Mouse (Mus musculus): ENCODE results near the gene Lce1i. TPM values are rescaled to one million over a fixed set of nuclear protein-coding genes. Genes with fewer than 3 reads are reported as not detected.
"Not testable (repeated sequence)": the region's sequence is repeated elsewhere in the genome, so short reads cannot be mapped to it uniquely, and the experiment has no call there.

The Lce1i gene
- not detected for total RNA-seq (2021)

DNA sequence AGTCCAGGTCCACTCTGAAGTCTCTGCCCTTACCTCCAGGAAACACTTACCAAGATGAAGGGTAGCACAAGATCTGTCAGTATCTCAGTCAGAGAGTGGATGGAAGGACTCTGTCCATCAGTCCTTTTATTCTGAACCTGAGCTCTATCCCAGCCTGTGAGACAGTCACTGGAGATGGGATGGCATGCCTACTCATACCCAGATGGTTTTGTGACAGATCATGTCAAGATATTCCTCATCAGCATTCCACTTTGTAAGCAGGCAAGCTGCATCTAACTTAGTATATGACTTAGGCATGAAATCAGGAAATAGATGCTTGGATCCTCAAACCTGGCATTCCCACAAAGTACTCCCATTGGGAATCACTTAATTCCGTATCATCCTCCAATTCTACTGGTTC lies at the start of gene Lce1i:
Gene Lce1i (minus strand): TSS at position 101 of the 400 bp plus-strand sequence.
- intact Hi-C loops (cut with DNase I): no loop called here
- no peak for DNase-seq (ENCODE audit: low spot score)

- no peak for DNase-seq (ENCODE audit: low spot score)
- intact Hi-C loops (cut with DNase I): no loop called here
These were observed 48.4 kb upstream of the Lce1i start, which contains the start of gene Kprp for GRCm38 (mm10) chr3:92827108-92827507. Kprp (minus strand) TSS chr3:92827247.

- DNase-seq (ENCODE audit: low spot score): no peak
- intact Hi-C loops (cut with DNase I): no loop called here
These were observed 47.1 kb upstream of the Lce1i start for GRCm38 (mm10) chr3:92825808-92826207.

DNA sequence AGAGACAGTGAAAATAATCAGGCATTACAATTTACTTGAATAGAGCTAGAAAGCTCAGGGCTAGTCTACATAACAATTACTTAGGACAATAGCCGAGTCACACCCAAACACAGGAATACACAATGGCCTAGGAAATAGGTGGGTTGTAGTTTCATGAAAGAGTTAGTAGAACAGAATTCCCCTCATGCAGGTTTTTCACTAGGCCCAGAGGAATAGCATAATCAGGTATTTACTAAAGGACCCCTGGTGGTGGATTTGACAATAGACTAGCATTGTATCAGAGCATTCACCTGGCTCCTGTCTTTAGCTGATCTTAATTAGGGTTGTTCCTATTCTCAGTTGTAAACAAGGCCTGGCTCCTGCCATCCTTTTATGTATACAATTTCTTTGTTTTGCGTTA lies 37.3 kb upstream of the Lce1i start:
- DNase-seq (ENCODE audit: low spot score); intact Hi-C loops (cut with DNase I): not testable (repeated sequence)

GRCm38 (mm10) chr3:92815581-92815980 lies 36.9 kb upstream of the Lce1i start:
- intact Hi-C loops (cut with DNase I): no loop called here
- DNase-seq (ENCODE audit: low spot score): no peak

DNA sequence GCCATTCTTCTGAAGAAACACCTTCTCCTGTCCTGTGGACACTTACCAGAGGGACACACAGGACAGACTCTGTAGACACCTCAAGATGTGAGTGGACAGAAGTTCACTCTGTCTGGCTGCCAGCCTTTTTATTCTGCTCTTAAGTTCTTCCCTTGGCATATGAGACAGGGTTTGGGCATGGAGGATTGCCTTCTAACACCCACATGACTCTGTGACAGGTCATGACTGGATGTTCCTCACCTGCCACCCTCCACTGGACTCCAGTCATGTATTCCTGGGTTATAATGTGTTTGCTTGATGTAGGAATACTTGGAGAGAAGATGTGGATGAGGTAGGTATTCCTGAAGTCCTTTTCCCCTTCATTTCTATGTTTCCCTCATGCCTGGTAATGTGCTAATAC lies 29.1 kb upstream of the Lce1i start, which contains the start of gene Lce1k:
Gene Lce1k (minus strand): TSS at position 101 of the 400 bp plus-strand sequence.
- DNase-seq (ENCODE audit: low spot score): no peak
- intact Hi-C loops (cut with DNase I): no loop called here

- intact Hi-C loops (cut with DNase I): no loop called here
These were observed 11.7 kb upstream of the Lce1i start, which contains the start of gene Lce1j for GRCm38 (mm10) chr3:92790414-92790813. Lce1j (minus strand) TSS chr3:92790514.

DNA sequence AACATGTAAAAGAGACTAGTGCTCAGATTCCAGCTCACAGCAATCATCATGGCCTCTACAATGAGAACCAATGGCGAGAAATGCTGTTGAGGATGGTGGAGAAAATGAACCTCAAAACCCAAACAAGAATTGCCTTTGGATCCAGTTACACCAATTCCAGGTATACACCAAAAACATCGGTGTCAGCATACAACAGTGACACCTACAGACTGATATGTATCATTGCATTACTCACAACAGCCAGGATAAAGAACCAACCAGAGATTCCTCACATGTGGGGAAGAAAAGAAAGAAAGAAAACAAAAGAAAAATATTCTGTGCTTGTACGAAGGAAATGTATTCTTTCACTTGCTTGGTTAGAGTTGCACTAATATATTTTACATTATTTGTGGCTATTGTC lies 7.1 kb downstream of the Lce1i start:
- intact Hi-C loops (cut with DNase I): loop anchor here (5.0 kb wide), 1 partner anchor 619 kb away; no protein-coding TSS in a partner anchor

More at GRCm38 (mm10) chr3:92790414-92790813, 11.7 kb upstream of the Lce1i start, which contains the start of gene Lce1j:
- DNase-seq (ENCODE audit: low spot score): no peak

DNA sequence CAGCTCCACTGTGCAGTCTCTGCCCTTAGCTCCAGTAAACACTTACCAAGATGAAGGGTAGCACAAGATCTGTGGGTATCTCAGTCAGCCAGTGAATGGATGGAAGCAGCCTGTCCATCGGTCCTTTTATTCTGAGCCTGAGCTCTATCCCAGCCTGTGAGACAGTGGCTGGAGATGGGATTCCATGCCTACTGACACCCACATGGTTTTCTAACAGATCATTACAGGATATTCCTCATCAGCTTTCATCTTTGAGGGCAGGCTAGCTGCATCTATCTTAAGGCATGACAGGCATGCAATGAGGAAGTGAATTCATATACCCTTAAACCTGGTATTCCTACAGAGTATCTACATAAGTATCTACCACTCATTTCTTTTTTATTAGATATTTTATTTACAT lies 13.7 kb downstream of the Lce1i start, which contains the start of gene Lce1h:
Gene Lce1h (minus strand): TSS at position 101 of the 400 bp plus-strand sequence.
- intact Hi-C loops (cut with DNase I): no loop called here
- no peak for DNase-seq (ENCODE audit: low spot score)

More for the DNA sequence above, 7.1 kb downstream of the Lce1i start:
- no peak for DNase-seq (ENCODE audit: low spot score)

DNA sequence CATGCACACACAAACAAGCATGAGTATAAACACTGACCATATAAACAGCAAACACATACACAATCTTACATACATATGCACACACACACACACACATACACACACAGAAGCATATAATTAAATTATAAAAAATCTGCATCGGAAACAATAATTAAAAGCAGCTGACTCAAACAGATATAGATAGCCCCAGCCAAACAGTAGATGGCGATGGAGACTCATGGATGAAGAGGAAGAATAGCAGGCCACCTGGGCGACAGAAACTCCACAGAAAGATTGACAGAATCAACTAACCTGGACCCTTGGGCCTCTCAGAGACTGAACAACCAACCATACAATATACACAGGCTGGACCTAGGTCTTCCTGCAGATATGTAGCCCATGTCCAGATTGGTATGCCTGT lies 25.5 kb downstream of the Lce1i start:
- intact Hi-C loops (cut with DNase I): no loop called here
- DNase-seq (ENCODE audit: low spot score): no peak

DNA sequence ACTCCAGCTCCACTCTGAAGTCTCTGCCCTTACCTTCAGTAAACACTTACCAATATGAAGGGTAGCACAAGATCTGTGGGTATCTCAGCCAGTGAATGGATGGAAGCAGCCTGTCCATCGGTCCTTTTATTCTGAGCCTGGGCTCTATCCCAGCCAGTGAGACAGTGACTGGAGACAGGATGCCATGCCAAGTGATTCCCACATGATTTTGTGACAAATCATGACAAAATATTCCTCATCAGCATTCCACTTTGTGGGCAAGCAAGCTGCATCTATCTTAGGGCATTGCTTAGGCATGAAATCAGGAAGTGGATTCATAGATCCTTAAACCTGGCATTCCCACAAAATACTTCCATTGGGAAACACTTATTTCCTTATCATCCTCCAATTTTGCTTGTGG lies 26.5 kb downstream of the Lce1i start, which contains the start of gene Lce1g:
Gene Lce1g (minus strand): TSS at position 101 of the 400 bp plus-strand sequence.
- intact Hi-C loops (cut with DNase I): no loop called here
- DNase-seq (ENCODE audit: low spot score): no peak

GRCm38 (mm10) chr3:92738996-92739395 lies 39.7 kb downstream of the Lce1i start, which contains the start of gene Gm38119:
Gm38119 (minus strand) TSS chr3:92739096.
- DNase-seq (ENCODE audit: low spot score): no peak
- intact Hi-C loops (cut with DNase I): no loop called here

Other genes starting within 250 kb of the Lce1i start
- gene 2310046K23Rik, start 244.4 kb downstream of the Lce1i start, total RNA-seq (2021): not detected
- gene Ivl, start 205.2 kb downstream of the Lce1i start, total RNA-seq (2021): not detected
- not detected for gene Smcp, start 189.9 kb downstream of the Lce1i start, total RNA-seq (2021)
- not detected for gene 2210017I01Rik, start 171.4 kb downstream of the Lce1i start, total RNA-seq (2021)
- not detected for gene Lce6a, start 157.2 kb downstream of the Lce1i start, total RNA-seq (2021)
- not detected for gene Lce1a1, start 130.6 kb downstream of the Lce1i start, total RNA-seq (2021)
- gene Lce1b, start 122.0 kb downstream of the Lce1i start, total RNA-seq (2021): not detected
- gene Lce1a2, start 108.6 kb downstream of the Lce1i start, total RNA-seq (2021): not detected
- gene Lce1c, start 99.7 kb downstream of the Lce1i start, total RNA-seq (2021): not detected
- gene Lce1d, start 91.7 kb downstream of the Lce1i start, total RNA-seq (2021): not detected
- gene Lce1e, start 69.8 kb downstream of the Lce1i start, total RNA-seq (2021): not detected
- not detected for gene Lce1f, start 58.5 kb downstream of the Lce1i start, total RNA-seq (2021)
- gene Gm38119, start 39.8 kb downstream of the Lce1i start, total RNA-seq (2021): not detected
- not detected for gene Lce1g, start 26.6 kb downstream of the Lce1i start, total RNA-seq (2021)
- not detected for gene Lce1h, start 13.8 kb downstream of the Lce1i start, total RNA-seq (2021)
- gene Lce1j, start 11.6 kb upstream of the Lce1i start, total RNA-seq (2021): not detected
- not detected for gene Lce1k, start 29.0 kb upstream of the Lce1i start, total RNA-seq (2021)
- gene Kprp, start 48.3 kb upstream of the Lce1i start, total RNA-seq (2021): not detected
- not detected for gene Lce1l, start 72.4 kb upstream of the Lce1i start, total RNA-seq (2021)
- not detected for gene 2310050C09Rik, start 91.3 kb upstream of the Lce1i start, total RNA-seq (2021)
- gene Lce3a, start 147.3 kb upstream of the Lce1i start, total RNA-seq (2021): not detected
- not detected for gene Lce3b, start 154.1 kb upstream of the Lce1i start, total RNA-seq (2021)
- gene Lce3c, start 165.6 kb upstream of the Lce1i start, total RNA-seq (2021): not detected
- gene Lce3d, start 178.5 kb upstream of the Lce1i start, total RNA-seq (2021): not detected
- gene Lce3e, start 188.2 kb upstream of the Lce1i start, total RNA-seq (2021): not detected
- gene Lce3f, start 213.3 kb upstream of the Lce1i start, total RNA-seq (2021): not detected
- gene Crct1, start 236.8 kb upstream of the Lce1i start, total RNA-seq (2021): not detected
- not detected for gene Lce1m, start 240.2 kb upstream of the Lce1i start, total RNA-seq (2021)